Mouse (Mus musculus) small intestine, adult 2 months (tissue): Measurements from ENCODE around the gene Lrfn3. TPM values are rescaled to one million over a fixed set of nuclear protein-coding genes. Genes with fewer than 3 reads are reported as not detected.

Source experiments
- H3K27ac ChIP-seq: fragments of 200-500 bp; 2 replicates; pipeline ENCODE4 v1.5.1; 2012; ENCODE audit warnings: low read depth, low read length, control low read depth, inconsistent platforms; ENCODE audit not compliant: insufficient read depth
- H3K27me3 ChIP-seq: fragments of 200-500 bp; 2 replicates; pipeline ENCODE4 v1.6.1; 2012; ENCODE audit warnings: mild to moderate bottlenecking, moderate library complexity, low read length, inconsistent platforms; ENCODE audit not compliant: control insufficient read depth, insufficient read depth
- H3K36me3 ChIP-seq: fragments of 200-500 bp; 2 replicates; pipeline ENCODE4 v1.6.1; 2012; ENCODE audit warnings: mild to moderate bottlenecking, low read length, control low read depth, inconsistent platforms; ENCODE audit not compliant: control insufficient read depth, insufficient read depth
- H3K4me1 ChIP-seq: fragments of 200-500 bp; 2 replicates; pipeline ENCODE4 v1.6.1; 2012; ENCODE audit warnings: low read length, inconsistent platforms, mixed read lengths; ENCODE audit not compliant: control insufficient read depth, insufficient read depth, insufficient read length
- H3K4me3 ChIP-seq: fragments of 200-500 bp; 2 replicates; pipeline ENCODE4 v1.5.1; 2012; ENCODE audit warnings: low read depth, mild to moderate bottlenecking, control low read depth, inconsistent platforms, low read length, moderate library complexity
- CTCF ChIP-seq: fragments of 200-500 bp; IDR thresholded peaks from 2 replicates; pipeline ENCODE4 v1.5.1; 2012; ENCODE audit warnings: low read depth, mild to moderate bottlenecking, control low read depth, inconsistent platforms, low read length, moderate library complexity, mixed read lengths; ENCODE audit not compliant: insufficient replicate concordance, insufficient read length; ENCODE audit errors: extremely low read depth
- POLR2A ChIP-seq: fragments of 200-500 bp; IDR thresholded peaks from 2 replicates; pipeline ENCODE4 v1.6.1; 2012; ENCODE audit warnings: low read depth, mild to moderate bottlenecking, control low read depth, inconsistent platforms, low read length, moderate library complexity
- WGBS: fragments of 180-500 bp; shearing (Covaris S2); methylation state at CpG from one replicate; pipeline ENCODE4 v1.1.7; 2018; 5-methylcytosine and 5-hydroxymethylcytosine counted together
- polyA plus RNA-seq: library from polyadenylated mRNA; depleted of rRNA; stranded (reverse); fragments of >200 nt; gene quantifications from 2 replicates; pipeline ENCODE4 v1.2.3, GENCODE M21; 2012

Lrfn3 gene
- polyA plus RNA-seq, 1 experiment, result 28.1 TPM

GRCm38 (mm10) chr7:30346635-30347379 is 15.8 kb downstream of the Lrfn3 start:
- no peak for TF ChIP-seq CTCF
- Histone ChIP-seq H3K36me3 (no peaks in the 10 kb centered on the region), H3K27me3 (no peaks in the 10 kb centered on the region), H3K4me1 (peaks cover 7% of the 10 kb centered on the region; the same call in 1 of the 2 replicates), H3K4me3 (no peak overlapping the region), H3K27ac (no peak overlapping the region)
- WGBS, result 21% methylated on average over 21 of the region's 21 CpGs

DNA sequence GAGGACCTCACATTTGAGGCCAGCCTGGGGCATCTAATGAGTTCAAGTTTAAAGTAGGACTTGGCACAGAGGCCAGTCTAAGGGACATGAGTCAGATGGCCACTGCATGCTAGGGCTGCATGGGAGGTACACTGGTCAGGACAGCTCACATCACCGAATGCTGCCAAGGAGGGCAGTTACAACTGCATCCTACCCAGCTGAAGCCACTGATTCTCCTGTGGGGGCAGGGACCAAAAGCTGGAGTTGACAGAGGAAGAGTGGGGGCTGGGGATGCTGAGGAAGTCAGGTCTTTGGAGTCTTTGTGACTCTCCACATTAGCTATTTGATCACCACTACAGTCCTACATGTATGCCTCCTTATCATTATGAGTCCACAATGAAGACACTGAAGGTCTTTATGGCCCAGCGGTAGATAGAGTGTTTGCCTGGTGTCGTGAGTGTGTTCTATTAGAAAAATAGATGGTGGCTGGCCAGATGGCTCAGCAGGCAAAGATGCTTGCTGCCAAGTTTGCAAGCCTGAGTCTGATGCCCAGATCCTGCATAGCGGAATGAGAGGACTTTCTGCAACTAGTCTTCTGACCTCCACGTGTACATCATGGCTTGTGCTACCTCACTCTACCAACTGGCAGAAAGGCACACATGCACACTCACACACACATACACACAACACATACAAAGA is 23.0 kb downstream of the Lrfn3 start:
- Histone ChIP-seq H3K27me3 (no peaks in the 10 kb centered on the region), H3K4me1 (no peaks in the 10 kb centered on the region), H3K27ac (no peak overlapping the region), H3K36me3 (no peaks in the 10 kb centered on the region), H3K4me3 (no peak overlapping the region)
- 53% methylated on average over 5 of the region's 5 CpGs for WGBS
- TF ChIP-seq POLR2A (no peak), CTCF (no peak)

- no peaks in the 10 kb centered on the region for H3K27me3 ChIP-seq
- no peak overlapping the region for H3K4me3 ChIP-seq
- H3K36me3 ChIP-seq, result no peaks in the 10 kb centered on the region
- 1% methylated on average over 9 of the region's 9 CpGs for WGBS
- H3K4me1 ChIP-seq, result peaks cover 6% of the 10 kb centered on the region
- TF ChIP-seq POLR2A (no peak), CTCF (peak; percentile 91; the same call in 1 of the 2 replicates)
- H3K27ac ChIP-seq, result no peak overlapping the region
Measured at GRCm38 (mm10) chr7:30336384-30336783, 26.2 kb downstream of the Lrfn3 start.

- Histone ChIP-seq H3K36me3 (no peaks in the 10 kb centered on the region), H3K27ac (no peak overlapping the region), H3K4me3 (no peak overlapping the region), H3K4me1 (peaks cover 6% of the 10 kb centered on the region), H3K27me3 (no peaks in the 10 kb centered on the region)
- WGBS, result 82% methylated on average over 6 of the region's 6 CpGs
- no peak for TF ChIP-seq POLR2A
- no peak for TF ChIP-seq CTCF
Measured at GRCm38 (mm10) chr7:30335688-30336087, 26.9 kb downstream of the Lrfn3 start.

- no peaks in the 10 kb centered on the region for H3K27me3 ChIP-seq
- WGBS, result 74% methylated on average over 5 of the region's 5 CpGs
- H3K27ac ChIP-seq, result no peak overlapping the region
- no peaks in the 10 kb centered on the region for H3K36me3 ChIP-seq
- H3K4me1 ChIP-seq, result peaks cover 6% of the 10 kb centered on the region
- TF ChIP-seq CTCF, result no peak
- no peak for TF ChIP-seq POLR2A
- H3K4me3 ChIP-seq, result no peak overlapping the region
Measured at GRCm38 (mm10) chr7:30334563-30334962, 28.0 kb downstream of the Lrfn3 start.

DNA sequence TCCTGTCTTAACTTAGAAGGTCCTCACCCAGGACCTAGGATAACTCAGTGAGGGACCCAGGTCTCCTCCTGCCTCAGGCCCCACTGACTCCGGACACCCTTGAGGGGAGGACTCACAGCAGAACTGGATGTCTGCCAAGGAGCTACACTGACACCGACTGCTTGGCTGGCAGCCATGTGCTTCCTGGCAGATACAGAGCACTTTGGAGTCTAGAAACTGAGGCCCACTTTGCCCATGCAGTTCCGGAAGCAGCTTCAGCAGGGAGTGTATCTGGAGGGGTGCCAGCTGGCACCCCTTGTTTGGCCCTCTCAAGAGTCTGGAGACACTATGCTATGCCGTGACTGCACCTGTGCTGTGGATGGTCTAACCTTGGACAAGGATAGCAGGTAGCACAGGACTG is 29.1 kb downstream of the Lrfn3 start:
- under 1% methylated on average over 4 of the region's 4 CpGs for WGBS
- Histone ChIP-seq H3K4me3 (no peak overlapping the region), H3K27ac (no peak overlapping the region), H3K27me3 (no peaks in the 10 kb centered on the region), H3K4me1 (peaks cover 6% of the 10 kb centered on the region), H3K36me3 (no peaks in the 10 kb centered on the region)
- no peak for TF ChIP-seq POLR2A
- TF ChIP-seq CTCF, result no peak

GRCm38 (mm10) chr7:30332622-30333259 is 29.8 kb downstream of the Lrfn3 start:
- no peaks in the 10 kb centered on the region for H3K27me3 ChIP-seq
- H3K4me1 ChIP-seq, result peaks cover 6% of the 10 kb centered on the region
- H3K36me3 ChIP-seq, result no peaks in the 10 kb centered on the region
- no peak overlapping the region for H3K27ac ChIP-seq
- no peak for TF ChIP-seq CTCF
- no peak for TF ChIP-seq POLR2A
- no peak overlapping the region for H3K4me3 ChIP-seq
- 55% methylated on average over 18 of the region's 18 CpGs for WGBS
